Mouse (Mus musculus): Measurements from ENCODE around the gene Vasp.
"Not testable (repeated sequence)": the region's sequence is repeated elsewhere in the genome, so short reads cannot be mapped to it uniquely, and the experiment has no call there.

Gene Vasp

DNA sequence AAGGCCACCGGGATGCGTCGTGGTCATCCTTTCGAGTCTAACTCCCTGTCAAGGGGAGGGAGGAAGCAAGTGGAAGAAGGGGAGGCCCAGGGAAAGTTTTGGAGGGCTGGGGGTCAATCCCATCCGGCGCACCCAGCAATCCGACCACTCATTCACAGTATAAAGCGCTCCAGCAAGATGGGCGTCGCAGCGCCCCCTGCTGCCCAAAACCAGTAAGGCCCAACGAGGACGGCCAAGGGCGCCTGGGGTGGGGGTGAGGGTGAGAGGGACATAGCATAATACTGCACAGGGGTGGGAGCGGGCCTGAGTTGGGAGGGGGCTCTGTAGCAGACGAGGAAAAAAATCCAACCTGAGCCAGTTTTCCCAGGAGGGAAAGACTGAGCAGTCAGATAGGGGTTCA is 32.2 kb upstream of the Vasp start:
- peak; percentile 71 for DNase-seq (ENCODE audit: low spot score)

GRCm38 (mm10) chr7:19303046-19303305 is 31.4 kb upstream of the Vasp start:
- DNase-seq (ENCODE audit: low spot score), result no peak

DNA sequence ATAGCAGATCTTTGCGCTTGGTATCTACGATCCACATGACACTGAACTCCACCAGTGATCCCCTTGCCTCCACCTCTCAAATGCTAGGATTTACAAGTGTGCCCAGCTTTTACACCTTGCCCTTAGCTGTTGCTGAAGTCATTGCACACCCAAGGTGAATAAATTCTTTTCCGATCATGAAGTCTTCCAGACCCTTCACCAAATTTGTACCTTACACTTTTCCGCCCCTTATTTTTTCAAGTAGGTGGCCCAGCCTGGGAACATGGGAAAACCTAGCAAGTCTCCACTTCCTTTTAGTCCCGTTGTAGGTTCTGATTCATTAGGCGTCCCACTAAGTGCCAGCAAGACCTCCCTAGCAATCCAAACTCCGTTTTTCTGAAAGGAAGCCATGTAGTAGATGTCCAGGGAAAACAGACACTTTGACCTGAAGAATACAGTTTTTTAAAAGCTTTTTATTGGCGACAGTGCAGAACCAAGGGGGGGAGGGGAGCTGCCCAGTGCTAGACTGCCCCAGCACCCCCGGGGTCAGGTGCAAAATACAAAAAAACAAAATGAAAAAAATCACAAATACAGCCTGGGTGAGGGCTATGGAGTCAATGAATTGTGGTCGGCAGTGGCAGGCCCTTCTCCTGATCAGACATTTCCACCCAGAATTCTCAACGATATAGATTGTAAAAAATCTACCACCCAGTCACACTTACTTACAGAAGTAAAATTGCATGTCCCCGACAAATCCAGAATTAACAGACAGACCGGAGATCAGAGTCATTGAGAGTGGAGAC is 30.8 kb upstream of the Vasp start:
- DNase-seq (ENCODE audit: low spot score), result no peak

- DNase-seq (ENCODE audit: low spot score), result no peak
These were observed 30.0 kb upstream of the Vasp start for GRCm38 (mm10) chr7:19301461-19302263.

- peak; percentile 65 for DNase-seq (ENCODE audit: low spot score)
These were observed 29.1 kb upstream of the Vasp start for GRCm38 (mm10) chr7:19300501-19301421.

GRCm38 (mm10) chr7:19299194-19299593 is 27.6 kb upstream of the Vasp start:
- no peak for DNase-seq (ENCODE audit: low spot score)

- no peak for DNase-seq (ENCODE audit: low spot score)
These were observed 26.2 kb upstream of the Vasp start for GRCm38 (mm10) chr7:19297794-19298193.

DNA sequence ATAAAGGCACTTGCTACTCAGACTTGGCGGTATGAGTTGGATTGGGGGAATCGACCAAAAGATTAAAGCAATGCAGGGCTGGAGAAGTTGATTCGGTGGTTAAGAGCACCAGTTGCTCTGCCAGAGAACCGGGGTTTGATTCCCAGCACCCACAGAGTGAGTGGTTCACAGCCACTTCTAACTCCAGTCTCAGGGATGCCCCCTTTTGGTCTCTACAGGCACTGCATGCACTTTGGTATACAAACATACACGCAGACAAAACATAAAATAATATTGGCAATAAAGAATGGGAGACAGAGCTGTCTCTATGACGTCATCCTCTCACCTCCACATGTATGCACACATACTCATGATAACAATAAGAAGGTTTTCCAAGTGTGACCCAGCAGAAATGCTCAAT is 25.4 kb upstream of the Vasp start:
- DNase-seq (ENCODE audit: low spot score), result no peak

GRCm38 (mm10) chr7:19295503-19296185 is 24.0 kb upstream of the Vasp start:
- peak; percentile 94 for DNase-seq (ENCODE audit: low spot score)

GRCm38 (mm10) chr7:19290969-19291596 is 19.5 kb upstream of the Vasp start:
- peak; percentile 33 for DNase-seq (ENCODE audit: low spot score)

DNA sequence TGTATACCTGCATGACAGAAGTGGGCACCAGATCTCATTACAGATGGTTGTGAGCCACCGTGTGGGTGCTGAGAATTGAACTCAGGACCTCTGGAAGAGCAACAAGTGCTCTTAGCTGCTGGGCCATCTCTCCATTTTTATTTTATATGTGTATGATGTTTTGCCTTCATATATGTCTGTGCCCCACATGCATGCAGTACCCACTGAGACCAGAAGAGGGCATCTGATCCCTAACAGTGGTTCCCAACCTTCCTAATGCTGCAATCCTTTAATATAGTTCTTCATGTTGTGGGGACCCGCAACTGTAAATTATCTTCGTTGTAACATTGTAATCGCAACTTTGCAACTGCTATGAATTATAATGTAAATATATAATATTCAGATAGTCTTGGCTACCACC is 13.1 kb upstream of the Vasp start:
- DNase-seq (ENCODE audit: low spot score), result no peak

DNA sequence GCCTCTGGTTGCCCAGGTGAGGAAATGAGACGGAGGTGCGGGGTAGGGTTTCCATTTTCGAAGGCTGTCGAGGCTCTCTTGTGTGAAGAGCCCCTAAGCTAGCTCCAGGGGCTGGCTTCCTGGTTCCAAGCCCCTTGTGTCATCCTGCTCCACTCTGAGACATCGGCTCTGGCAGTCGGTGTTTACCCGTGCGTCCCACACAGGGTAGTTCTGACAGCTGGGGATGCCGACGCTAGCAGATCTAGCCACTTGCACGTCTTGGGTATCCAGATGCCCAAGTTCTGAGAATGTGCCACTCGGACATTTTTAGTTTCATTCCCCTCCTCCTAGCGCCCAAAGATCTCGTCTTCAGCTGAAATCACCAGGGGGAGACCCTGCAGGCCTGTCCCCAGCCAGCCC is 11.8 kb upstream of the Vasp start:
- no peak for DNase-seq (ENCODE audit: low spot score)

DNA sequence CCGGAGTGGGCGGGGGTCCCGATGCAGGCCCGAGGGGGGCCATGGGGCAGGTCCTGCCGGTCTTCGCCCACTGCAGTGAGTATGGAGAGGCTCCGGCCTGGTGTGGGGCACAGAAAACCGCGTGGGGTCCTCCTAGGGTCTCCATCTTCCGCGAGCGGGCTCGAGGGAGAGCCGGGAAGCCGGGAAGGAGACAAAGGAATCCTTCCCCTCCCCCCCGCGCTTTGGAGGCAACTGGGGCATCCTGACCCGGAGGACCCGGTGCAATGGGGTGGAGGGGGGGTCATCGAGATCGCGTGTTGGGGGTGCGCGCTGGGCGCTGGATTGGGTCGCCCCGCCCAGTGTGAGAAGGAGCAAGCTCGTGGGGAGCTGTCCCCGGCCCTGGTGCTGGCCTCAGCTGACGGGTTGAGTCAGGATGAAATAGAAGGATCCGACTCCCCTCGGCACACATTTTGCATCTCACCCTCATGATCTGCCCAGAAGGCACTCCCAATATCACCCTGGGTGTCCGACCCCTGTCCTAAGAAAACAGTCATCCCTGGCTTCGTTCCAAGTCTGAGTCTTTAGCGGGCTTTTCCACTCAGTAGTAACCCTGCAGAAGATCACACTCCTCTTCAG is 11.3 kb upstream of the Vasp start:
- DNase-seq (ENCODE audit: low spot score), result peak; percentile 73

DNA sequence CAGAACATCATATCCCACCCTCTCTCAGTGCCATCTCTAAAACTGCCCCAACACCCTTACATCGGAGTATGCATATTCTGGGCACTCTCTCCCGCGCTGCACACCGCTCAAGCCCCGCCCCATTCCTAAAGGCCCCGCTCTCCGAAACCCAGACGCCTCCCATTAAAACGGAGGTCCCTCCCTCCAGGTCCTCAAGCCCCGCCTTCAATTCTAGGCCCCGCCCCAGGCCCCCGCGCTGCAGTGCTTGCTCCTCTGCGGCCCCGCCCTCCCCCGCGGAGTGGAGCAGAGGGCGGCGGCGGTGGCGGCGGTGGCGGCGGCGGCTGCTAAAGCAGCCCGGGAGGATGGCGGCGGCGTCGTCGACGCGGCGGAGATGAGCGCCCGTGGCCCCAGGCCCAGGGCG is 10.8 kb upstream of the Vasp start, which contains the start of gene Rtn2:
TSS of gene Rtn2 (plus strand) at position 240 of the 400 bp plus-strand sequence.
- DNase-seq (ENCODE audit: low spot score), result peak; percentile 64

- not testable (repeated sequence) for DNase-seq (ENCODE audit: low spot score)
These were observed 10.2 kb upstream of the Vasp start for GRCm38 (mm10) chr7:19281680-19282304.

GRCm38 (mm10) chr7:19279581-19280114 is 8.0 kb upstream of the Vasp start, which contains the start of gene Ppm1n:
Ppm1n (minus strand) TSS chr7:19280064.
- no peak for DNase-seq (ENCODE audit: low spot score)

DNA sequence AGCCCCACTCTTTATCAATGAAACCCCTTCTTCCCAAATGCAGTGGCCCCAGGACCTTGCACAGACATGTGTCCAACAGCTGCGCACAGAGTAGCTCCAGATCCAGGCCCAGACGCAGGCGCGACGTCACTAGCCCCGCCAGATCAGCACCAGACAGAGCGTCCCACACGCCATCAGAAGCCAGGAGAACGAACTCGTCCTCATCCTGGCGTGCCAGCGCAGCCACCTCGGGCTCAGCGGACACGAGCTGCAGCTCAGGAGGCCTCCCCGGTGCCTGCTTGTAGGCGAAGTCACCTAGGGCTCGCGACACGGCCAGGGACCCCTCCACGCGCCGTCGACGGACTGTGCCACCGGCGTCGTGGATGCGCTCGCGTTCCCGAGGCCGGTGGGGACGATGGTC is 7.4 kb upstream of the Vasp start:
- DNase-seq (ENCODE audit: low spot score), result no peak

GRCm38 (mm10) chr7:19276253-19276652 is 4.6 kb upstream of the Vasp start:
- DNase-seq (ENCODE audit: low spot score), result no peak

- DNase-seq (ENCODE audit: low spot score), result peak; percentile 74
These were observed 652 bp upstream of the Vasp start for GRCm38 (mm10) chr7:19272173-19272764.
